Mouse (Mus musculus) liver, embryonic 14.5 days (tissue): ENCODE measurements around the gene Lkaaear1.

Experiments
- CTCF ChIP-seq: IDR thresholded peaks from 2 replicates; pipeline ENCODE4 v1.5.1; 2016; ENCODE audit warnings: antibody characterized with exemption, low read depth, control low read depth
- EP300 ChIP-seq: IDR thresholded peaks from 2 replicates; pipeline ENCODE4 v1.6.1; 2016; ENCODE audit warnings: antibody characterized with exemption, low read depth

GRCm38 (mm10) chr2:181715382-181715781, 17.1 kb upstream of the Lkaaear1 start:
- TF ChIP-seq EP300 = no peak
- TF ChIP-seq CTCF = no peak
